Mouse (Mus musculus) ES-E14 (cell line): ENCODE measurements around the gene Cacna2d2. TPM values are rescaled to one million over a fixed set of nuclear protein-coding genes. Genes with fewer than 3 reads are reported as not detected.

ENCODE experiments used
- DNase-seq: peaks from one replicate; pipeline ENCODE4 v3.0.0-alpha.2; 2013; ENCODE audit warnings: low read depth, low spot score
- H3K27ac ChIP-seq: 2 replicates; pipeline ENCODE4 v1.5.1; 2012; ENCODE audit warnings: low read depth, mild to moderate bottlenecking, low read length, moderate library complexity, mixed read lengths; ENCODE audit not compliant: poor library complexity, insufficient read depth, severe bottlenecking
- H3K36me3 ChIP-seq: 2 replicates; pipeline ENCODE4 v1.6.1; 2012; ENCODE audit warnings: mild to moderate bottlenecking, low read length, moderate library complexity, mixed read lengths; ENCODE audit not compliant: control insufficient read depth, poor library complexity, insufficient read depth, severe bottlenecking
- H3K4me1 ChIP-seq, 2 experiments: fragments of 150-350 bp in 1 of 2; sonication (generic) in 1 of 2; 2 replicates each; pipeline ENCODE4 v1.6.1; 2012; ENCODE audit warnings: low read length in 2 of 2, mild to moderate bottlenecking in 1 of 2, mixed read lengths in 1 of 2; ENCODE audit not compliant: control insufficient read depth in 2 of 2, insufficient read depth in 2 of 2, poor library complexity in 1 of 2
- H3K4me3 ChIP-seq, 2 experiments: fragments of 150-350 bp in 1 of 2; sonication (generic) in 1 of 2; 2 replicates each; pipeline ENCODE4 v1.5.1; 2012; ENCODE audit warnings: low read length in 2 of 2, low read depth in 1 of 2, mild to moderate bottlenecking in 1 of 2, mixed read lengths in 1 of 2; ENCODE audit not compliant: insufficient read depth in 1 of 2, poor library complexity in 1 of 2, severe bottlenecking in 1 of 2
- H3K9ac ChIP-seq: 2 replicates; pipeline ENCODE4 v1.6.1; 2012; ENCODE audit warnings: low read depth, mild to moderate bottlenecking, low read length, mixed read lengths; ENCODE audit not compliant: poor library complexity, insufficient read depth, severe bottlenecking
- H3K9me3 ChIP-seq: fragments of 150-350 bp; sonication (generic); 2 replicates; pipeline ENCODE4 v1.6.1; 2012; ENCODE audit warnings: low read depth, mild to moderate bottlenecking, low read length; ENCODE audit not compliant: control insufficient read depth, insufficient read depth
- CHD2 ChIP-seq: IDR thresholded peaks from 2 replicates; pipeline ENCODE4 v1.6.1; 2014; ENCODE audit warnings: mild to moderate bottlenecking, low read depth, low read length, inconsistent platforms
- HCFC1 ChIP-seq: IDR thresholded peaks from 2 replicates; pipeline ENCODE4 v1.6.1; 2012; ENCODE audit warnings: low read length, inconsistent platforms, borderline replicate concordance; ENCODE audit not compliant: insufficient read depth
- MAFK ChIP-seq: IDR thresholded peaks from 2 replicates; pipeline ENCODE4 v1.6.1; 2014; ENCODE audit warnings: mild to moderate bottlenecking, low read depth, low read length, inconsistent platforms; ENCODE audit not compliant: insufficient read depth
- ZC3H11A ChIP-seq: IDR thresholded peaks from 2 replicates; pipeline ENCODE4 v1.6.1; 2012; ENCODE audit warnings: low read depth, mild to moderate bottlenecking, inconsistent platforms, low read length, borderline replicate concordance
- ZNF384 ChIP-seq: IDR thresholded peaks from 2 replicates; pipeline ENCODE4 v1.6.1; 2012; ENCODE audit warnings: low read depth, low read length, inconsistent platforms
- in situ Hi-C, 2 experiments: fragments of 600-800 bp; cut with MboI; formaldehyde crosslinking; loops; one replicate each; pipeline ENCODE4 v1.15.1; 2025; ENCODE audit warnings: low sequenced_read_pairs in 2 of 2, inconsistent platforms in 1 of 2; ENCODE audit not compliant: unreplicated experiment in 2 of 2
- total RNA-seq: library from RNA; depleted of rRNA; stranded (reverse); fragments of 300-350 nt; gene quantifications from 2 replicates; pipeline ENCODE4 v1.2.3, GENCODE M21; 2012

Gene Cacna2d2
- total RNA-seq, 1 experiment, result 0.85 TPM

- no peak overlapping the region for H3K4me3 ChIP-seq
- peaks cover 28% of the 10 kb centered on the region for H3K36me3 ChIP-seq
- no peak for DNase-seq
These were observed 141.0 kb downstream of the Cacna2d2 start for GRCm38 (mm10) chr9:107540420-107540819.

GRCm38 (mm10) chr9:107541005-107541404 is 141.6 kb downstream of the Cacna2d2 start:
- Histone ChIP-seq H3K4me3 (peak overlapping the region; percentile 80 to 93), H3K4me1 (peaks cover 0 to 15% of the 10 kb centered on the region in 2 experiments; a peak in 3 of 4 replicates), H3K9ac (no peak overlapping the region), H3K36me3 (peaks cover 28% of the 10 kb centered on the region), H3K9me3 (no peaks in the 10 kb centered on the region), H3K27ac (no peak overlapping the region)
- DNase-seq, result no peak
- TF ChIP-seq ZNF384 (no peak), ZC3H11A (no peak), CHD2 (no peak), HCFC1 (no peak), MAFK (no peak)
- in situ Hi-C loops, result no loop called here

More at GRCm38 (mm10) chr9:107540420-107540819, 141.0 kb downstream of the Cacna2d2 start:
- TF ChIP-seq ZC3H11A (no peak), ZNF384 (no peak)
- no peaks in the 10 kb centered on the region for H3K9me3 ChIP-seq
- no peak overlapping the region for H3K27ac ChIP-seq
- in situ Hi-C loops, result no loop called here
- H3K9ac ChIP-seq, result no peak overlapping the region
- H3K4me1 ChIP-seq, result peaks cover 3 to 19% of the 10 kb centered on the region in 2 experiments; a peak in 3 of 4 replicates

- Histone ChIP-seq H3K4me3 (peak within 1 kb of the TSS; percentile 80 to 93), H3K9me3 (no peaks in the 10 kb centered on the region), H3K4me1 (peaks cover 0 to 11% of the 10 kb centered on the region in 2 experiments; a peak in 2 of 4 replicates), H3K9ac (peak within 1 kb of the TSS; percentile 80), H3K36me3 (peaks cover 25% of the 10 kb centered on the region), H3K27ac (no peak within 1 kb of the TSS)
- in situ Hi-C loops, result no loop called here
- peak; percentile 96 for DNase-seq
- no peak for TF ChIP-seq ZNF384
- TF ChIP-seq CHD2, result peak; percentile 17; the same call in 1 of the 2 replicates
- TF ChIP-seq MAFK, result no peak
- no peak for TF ChIP-seq ZC3H11A
- peak; percentile 98 for TF ChIP-seq HCFC1
These were observed 142.3 kb downstream of the Cacna2d2 start, which contains the start of the genes Cyb561d2 and Nprl2 for GRCm38 (mm10) chr9:107541474-107542351. TSS of gene Cyb561d2 (minus strand) at chr9:107542193. TSS of gene Nprl2 (plus strand) at chr9:107542226.

GRCm38 (mm10) chr9:107542352-107542686 is 142.9 kb downstream of the Cacna2d2 start:
- H3K4me3 ChIP-seq, result peak overlapping the region; percentile 80 to 93
- H3K4me1 ChIP-seq, result peaks cover 0 to 12% of the 10 kb centered on the region in 2 experiments; a peak in 3 of 4 replicates
- peak overlapping the region; percentile 80 for H3K9ac ChIP-seq
- TF ChIP-seq ZC3H11A (no peak), HCFC1 (no peak), CHD2 (no peak), MAFK (no peak), ZNF384 (no peak)
- in situ Hi-C loops, result no loop called here
- H3K36me3 ChIP-seq, result peaks cover 23% of the 10 kb centered on the region
- no peaks in the 10 kb centered on the region for H3K9me3 ChIP-seq
- no peak overlapping the region for H3K27ac ChIP-seq
- no peak for DNase-seq
